Mouse (Mus musculus): ENCODE measurements around the gene Rsad1. TPM values are rescaled to one million over a fixed set of nuclear protein-coding genes. Genes with fewer than 3 reads are reported as not detected.

Gene Rsad1
- polyA plus RNA-seq, 2 experiments: 3.9 to 11.5 TPM

DNA sequence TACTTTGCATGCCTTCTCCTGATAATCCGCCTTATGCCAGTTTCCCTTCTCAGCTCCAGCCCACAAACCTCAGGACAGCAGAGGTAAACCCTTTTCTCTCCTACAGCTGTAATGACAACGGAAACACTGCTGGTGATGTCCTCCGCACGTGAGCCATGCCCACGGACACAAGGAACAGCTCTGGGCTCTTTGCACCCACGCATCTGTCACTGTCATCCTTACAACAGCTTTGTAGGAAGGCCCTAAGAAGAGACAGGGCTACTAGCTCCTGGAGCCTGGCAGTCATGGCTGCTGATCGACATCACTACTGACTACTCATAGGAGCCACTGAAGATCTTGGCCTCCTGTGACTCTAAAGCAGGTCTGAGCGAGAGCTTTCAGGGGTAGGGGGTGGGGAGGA lies 15.9 kb downstream of the Rsad1 start:
- TF ChIP-seq POLR2A (IDR thresholded peaks at IDR 0.05; ENCODE audit: borderline replicate concordance, extremely low read depth, insufficient read depth, insufficient read length): no peak
- DNase-seq (ENCODE audit: low spot score) (no peak), ATAC-seq (ENCODE audit: low FRiP score, low read depth) (no peak)
- no peak overlapping the region for H3K4me2 ChIP-seq (replicated peaks; ENCODE audit: low read depth, low read length, severe bottlenecking)
- WGBS: 80% methylated on average over 8 of the region's 8 CpGs
- no peak overlapping the region for H3K4me3 ChIP-seq (replicated peaks; ENCODE audit: low read length)
- no peaks in the 10 kb centered on the region for H3K4me1 ChIP-seq (ENCODE audit: control insufficient read depth, insufficient read depth, low read length)
- H3K9ac ChIP-seq (ENCODE audit: low read depth, low read length, severe bottlenecking): no peak overlapping the region
- H3K9me3 ChIP-seq (ENCODE audit: control insufficient read depth, low read length): no peaks in the 10 kb centered on the region
- no peaks in the 10 kb centered on the region for H3K27me3 ChIP-seq (ENCODE audit: control insufficient read depth, insufficient read depth, low read length)
- no peak overlapping the region for H3K27ac ChIP-seq (replicated peaks; ENCODE audit: low read depth, low read length)
- no peaks in the 10 kb centered on the region for H3K36me3 ChIP-seq (ENCODE audit: control insufficient read depth, insufficient read depth, low read length)

DNA sequence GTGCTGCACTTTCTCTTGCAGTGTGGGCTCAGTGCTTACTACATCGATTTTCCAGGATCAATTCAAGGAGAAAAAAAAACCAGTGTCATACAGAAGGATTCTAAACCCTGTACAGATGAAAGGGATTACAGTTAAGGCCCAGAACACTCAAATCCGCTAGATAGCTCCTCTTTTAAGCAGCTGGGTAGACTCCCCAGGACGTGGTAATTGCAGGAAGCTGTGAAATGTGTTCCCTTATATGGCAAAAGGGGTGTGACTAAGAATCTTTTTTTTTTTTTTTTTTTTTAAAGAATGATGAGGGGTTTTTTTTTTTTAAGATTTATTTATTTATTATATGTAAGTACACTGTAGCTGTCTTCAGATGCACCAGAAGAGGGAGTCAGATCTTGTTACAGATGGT lies 20.2 kb downstream of the Rsad1 start:
- H3K36me3 ChIP-seq (ENCODE audit: control insufficient read depth, insufficient read depth, low read length): no peaks in the 10 kb centered on the region
- no peak for DNase-seq (ENCODE audit: low spot score)
- peaks cover 6% of the 10 kb centered on the region; the same call in 1 of the 2 replicates for H3K4me1 ChIP-seq (ENCODE audit: control insufficient read depth, insufficient read depth, low read length)
- no peak for TF ChIP-seq POLR2A (IDR thresholded peaks at IDR 0.05; ENCODE audit: borderline replicate concordance, extremely low read depth, insufficient read depth, insufficient read length)
- H3K9ac ChIP-seq (ENCODE audit: low read depth, low read length, severe bottlenecking): no peak overlapping the region
- 40% methylated on average over 3 of the region's 3 CpGs for WGBS
- H3K9me3 ChIP-seq (ENCODE audit: control insufficient read depth, low read length): no peaks in the 10 kb centered on the region
- no peak overlapping the region for H3K27ac ChIP-seq (replicated peaks; ENCODE audit: low read depth, low read length)
- H3K27me3 ChIP-seq (ENCODE audit: control insufficient read depth, insufficient read depth, low read length): no peaks in the 10 kb centered on the region
- no peak for ATAC-seq (ENCODE audit: low FRiP score, low read depth)
- H3K4me2 ChIP-seq (replicated peaks; ENCODE audit: low read depth, low read length, severe bottlenecking): no peak overlapping the region
- H3K4me3 ChIP-seq (replicated peaks; ENCODE audit: low read length): no peak overlapping the region

DNA sequence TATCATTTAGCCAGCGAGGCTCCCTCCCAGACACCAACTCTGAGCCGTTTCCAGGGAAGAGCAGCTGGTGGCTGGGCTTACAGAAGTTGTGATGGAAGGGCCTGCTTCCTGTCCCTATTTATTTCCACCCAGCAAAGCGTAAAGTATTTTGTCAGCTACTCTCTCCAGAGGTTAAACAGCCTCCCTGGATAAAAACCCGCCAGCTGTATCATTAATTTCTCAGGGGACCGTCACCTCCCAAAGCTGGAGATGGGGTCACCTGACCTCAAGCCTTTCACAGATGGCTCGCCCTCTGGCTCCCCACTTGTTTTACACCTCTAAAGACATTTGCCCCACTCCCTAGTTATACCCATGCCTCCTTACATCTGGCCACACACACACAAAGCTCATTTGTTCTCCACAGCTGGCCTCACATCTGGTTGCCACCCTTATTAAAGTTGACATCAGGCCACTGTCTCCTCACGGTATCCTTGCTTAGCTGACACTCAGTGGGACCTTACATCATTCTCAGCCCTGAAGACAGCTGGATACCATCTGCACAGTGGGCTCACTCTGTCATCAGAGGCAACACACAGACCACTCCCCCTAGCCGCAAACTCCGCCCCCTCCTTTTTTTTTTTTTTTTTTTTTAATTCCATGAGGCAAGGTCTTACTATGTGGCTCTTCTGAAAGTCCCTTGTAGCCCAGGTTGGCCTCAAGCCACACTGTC lies 22.7 kb downstream of the Rsad1 start:
- no peak for TF ChIP-seq POLR2A (IDR thresholded peaks at IDR 0.05; ENCODE audit: borderline replicate concordance, extremely low read depth, insufficient read depth, insufficient read length)

DNA sequence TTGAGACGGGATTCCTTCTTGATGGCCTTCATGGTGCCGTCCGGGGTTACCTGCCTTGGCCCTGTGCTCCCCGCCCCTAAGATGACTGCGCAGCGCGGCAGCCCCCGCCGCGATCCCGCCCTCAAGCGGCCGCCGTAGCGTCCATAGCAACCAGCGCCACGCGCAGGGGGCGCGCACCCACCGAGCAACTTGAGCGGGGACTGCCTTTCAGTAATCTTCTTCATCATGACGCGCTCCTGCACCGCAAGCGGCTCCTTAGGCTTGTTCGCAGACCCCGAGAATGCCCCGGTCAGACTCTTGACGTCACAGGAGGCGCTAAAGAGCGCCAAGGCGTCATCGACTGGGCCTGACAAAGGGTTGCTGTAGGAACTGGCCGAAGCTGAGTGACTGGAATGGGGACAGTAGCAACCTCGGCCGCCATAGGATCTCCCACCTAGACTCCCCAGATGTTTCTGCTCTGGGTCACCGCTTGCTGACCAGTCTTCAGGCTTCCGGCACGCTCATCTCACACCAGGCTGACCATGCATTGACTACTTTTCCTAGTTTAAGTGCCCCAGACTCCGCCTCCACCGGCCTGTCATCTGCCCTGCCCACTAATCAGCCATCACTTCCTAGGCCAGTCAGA lies 27.7 kb downstream of the Rsad1 start, which contains the start of gene Mycbpap:
TSS of gene Mycbpap (minus strand) at position 524 of the 625 bp plus-strand sequence.
- Histone ChIP-seq H3K4me2 (replicated peaks; ENCODE audit: low read depth, low read length, severe bottlenecking) (peak within 1 kb of the TSS; percentile 94), H3K27ac (replicated peaks; ENCODE audit: low read depth, low read length) (no peak within 1 kb of the TSS), H3K9me3 (ENCODE audit: control insufficient read depth, low read length) (no peaks in the 10 kb centered on the region), H3K9ac (ENCODE audit: low read depth, low read length, severe bottlenecking) (peak within 1 kb of the TSS; percentile 65), H3K36me3 (ENCODE audit: control insufficient read depth, insufficient read depth, low read length) (no peaks in the 10 kb centered on the region), H3K27me3 (ENCODE audit: control insufficient read depth, insufficient read depth, low read length) (no peaks in the 10 kb centered on the region), H3K4me1 (ENCODE audit: control insufficient read depth, insufficient read depth, low read length) (peaks cover 9% of the 10 kb centered on the region; the same call in 1 of the 2 replicates), H3K4me3 (replicated peaks; ENCODE audit: low read length) (peak within 1 kb of the TSS; percentile 49)
- TF ChIP-seq POLR2A (IDR thresholded peaks at IDR 0.05; ENCODE audit: borderline replicate concordance, extremely low read depth, insufficient read depth, insufficient read length): no peak
- ATAC-seq (ENCODE audit: low FRiP score, low read depth): peak; percentile 80
- 1% methylated on average over 42 of the region's 42 CpGs for WGBS
- peak; percentile 23 for DNase-seq (ENCODE audit: low spot score)

More for the DNA sequence above, 22.7 kb downstream of the Rsad1 start:
- WGBS: 24% methylated on average over 9 of the region's 9 CpGs
- H3K4me3 ChIP-seq (replicated peaks; ENCODE audit: low read length): no peak overlapping the region
- H3K4me2 ChIP-seq (replicated peaks; ENCODE audit: low read depth, low read length, severe bottlenecking): no peak overlapping the region
- no peaks in the 10 kb centered on the region for H3K9me3 ChIP-seq (ENCODE audit: control insufficient read depth, low read length)
- no peaks in the 10 kb centered on the region for H3K36me3 ChIP-seq (ENCODE audit: control insufficient read depth, insufficient read depth, low read length)
- H3K9ac ChIP-seq (ENCODE audit: low read depth, low read length, severe bottlenecking): no peak overlapping the region
- ATAC-seq (ENCODE audit: low FRiP score, low read depth) (peak; percentile 53), DNase-seq (ENCODE audit: low spot score) (peak; percentile 46)
- peaks cover 6% of the 10 kb centered on the region; the same call in 1 of the 2 replicates for H3K4me1 ChIP-seq (ENCODE audit: control insufficient read depth, insufficient read depth, low read length)
- H3K27ac ChIP-seq (replicated peaks; ENCODE audit: low read depth, low read length): 0 out of 2 replicates have a peak overlapping the region, but pooled peaks have one; percentile 39
- H3K27me3 ChIP-seq (ENCODE audit: control insufficient read depth, insufficient read depth, low read length): no peaks in the 10 kb centered on the region

DNA sequence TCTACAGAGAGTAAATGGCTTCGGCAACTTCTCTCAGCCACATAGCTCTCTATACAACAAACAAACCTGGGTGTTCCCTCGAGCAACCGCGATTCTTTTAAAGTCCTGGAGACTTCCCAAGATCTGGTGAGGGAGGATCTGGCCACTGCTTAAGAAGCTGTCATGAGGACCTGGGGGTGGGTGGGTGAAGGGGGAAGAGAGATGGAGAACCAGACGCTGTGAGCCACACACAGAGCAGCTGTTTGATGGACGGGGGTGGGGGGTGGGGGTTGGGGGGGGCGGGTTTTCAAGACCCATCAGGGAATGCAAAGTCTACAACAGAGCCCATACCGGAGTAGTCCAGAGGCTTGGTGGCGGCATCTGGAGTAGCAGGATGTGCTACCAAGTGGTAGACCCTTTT lies 35.6 kb downstream of the Rsad1 start:
- 33% methylated on average over 9 of the region's 9 CpGs for WGBS
- Histone ChIP-seq H3K27me3 (ENCODE audit: control insufficient read depth, insufficient read depth, low read length) (no peaks in the 10 kb centered on the region), H3K27ac (replicated peaks; ENCODE audit: low read depth, low read length) (no peak overlapping the region), H3K4me3 (replicated peaks; ENCODE audit: low read length) (no peak overlapping the region), H3K36me3 (ENCODE audit: control insufficient read depth, insufficient read depth, low read length) (no peaks in the 10 kb centered on the region), H3K9me3 (ENCODE audit: control insufficient read depth, low read length) (peaks cover 8% of the 10 kb centered on the region; the same call in 1 of the 2 replicates), H3K4me2 (replicated peaks; ENCODE audit: low read depth, low read length, severe bottlenecking) (no peak overlapping the region), H3K4me1 (ENCODE audit: control insufficient read depth, insufficient read depth, low read length) (peaks cover 2% of the 10 kb centered on the region; the same call in 1 of the 2 replicates), H3K9ac (ENCODE audit: low read depth, low read length, severe bottlenecking) (no peak overlapping the region)
- ATAC-seq (ENCODE audit: low FRiP score, low read depth): no peak; the same call in 1 of the 2 replicates
- TF ChIP-seq POLR2A (IDR thresholded peaks at IDR 0.05; ENCODE audit: borderline replicate concordance, extremely low read depth, insufficient read depth, insufficient read length): no peak
- no peak for DNase-seq (ENCODE audit: low spot score)
